Mouse (Mus musculus) lung, postnatal 0 days (tissue): ENCODE data around the gene Mob2.

Experiments used
- CTCF ChIP-seq: IDR thresholded peaks from 2 replicates; pipeline ENCODE4 v1.5.1; 2016; ENCODE audit warnings: antibody characterized with exemption, mild to moderate bottlenecking
- EP300 ChIP-seq: IDR thresholded peaks from 2 replicates; pipeline ENCODE4 v1.6.1; 2016; ENCODE audit warnings: antibody characterized with exemption, mild to moderate bottlenecking, control low read depth

DNA sequence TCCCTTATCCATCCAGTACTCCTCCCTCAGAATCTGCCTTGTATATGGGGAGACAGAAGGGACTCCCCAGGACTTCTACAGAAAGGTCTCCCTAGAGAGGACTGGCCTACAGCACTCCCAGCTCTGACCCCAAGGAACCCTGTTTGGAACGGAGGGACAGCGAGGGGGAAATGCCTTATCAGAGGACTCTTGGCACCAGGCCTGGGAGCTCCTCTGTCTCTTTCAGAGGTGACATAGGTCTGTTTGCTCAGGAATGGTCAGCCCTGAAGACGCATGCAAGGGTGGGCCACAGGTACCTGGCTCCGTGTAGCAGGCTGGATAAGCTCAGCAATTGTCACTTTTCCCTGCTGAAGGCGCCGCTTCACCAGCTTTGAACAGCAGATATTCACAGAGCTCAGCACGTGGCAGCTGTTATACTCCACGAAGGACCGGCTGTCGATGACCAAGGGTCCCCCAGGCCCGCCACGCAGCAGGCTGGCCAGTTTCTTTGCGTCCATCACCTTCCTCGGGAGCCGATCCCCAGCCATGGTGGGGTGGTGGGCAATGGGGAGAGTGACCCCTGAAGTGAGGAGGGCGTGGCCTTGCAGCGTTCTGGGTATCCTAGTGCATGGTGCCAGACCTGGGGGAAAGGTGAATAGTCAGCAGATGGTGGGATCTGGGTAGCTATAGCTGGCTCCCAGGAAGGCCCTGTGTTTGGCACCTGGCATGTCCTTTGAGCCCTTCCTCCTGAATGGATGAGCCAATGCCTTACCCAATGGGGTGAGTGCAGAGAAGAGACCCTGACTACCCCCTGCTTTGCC is 29.0 kb upstream of the Mob2 start:
- TF ChIP-seq EP300, result no peak
- TF ChIP-seq CTCF, result no peak
